Mouse (Mus musculus): ENCODE measurements at regions not wholly inside any gene's neighbourhood (a gene's known extent, or its start where the extent isn't known, plus 50 kb on each side); places are given as distances from the start of the nearest gene placed in this dataset.
A peak's percentile ranks its signal among the peaks of the same experiment; 100 is the strongest.

GRCm38 (mm10) chr6:117604834-117605233 is 236.1 kb upstream of the Zfp637 start:
- H3K4me2 ChIP-seq, result no peak overlapping the region
- DNase-seq (no peak), ATAC-seq (ENCODE audit: insufficient read depth) (no peak)
- no peaks in the 10 kb centered on the region; the same call in none of the 2 replicates for H3K4me1 ChIP-seq (ENCODE audit: insufficient read depth)
- no peak overlapping the region for H3K27ac ChIP-seq (ENCODE audit: low read depth)
- no peaks in the 10 kb centered on the region for H3K36me3 ChIP-seq (ENCODE audit: insufficient read depth)
- no peaks in the 10 kb centered on the region for H3K27me3 ChIP-seq (ENCODE audit: insufficient read depth, low read length)
- no peak overlapping the region for H3K4me3 ChIP-seq (ENCODE audit: low read depth, low read length)
- H3K9ac ChIP-seq, result no peak overlapping the region
- WGBS, result 34% methylated on average over 2 of the region's 2 CpGs
- no peak for TF ChIP-seq CTCF (IDR thresholded peaks at IDR 0.05; ENCODE audit: low read depth)
- no peaks in the 10 kb centered on the region for H3K9me3 ChIP-seq (ENCODE audit: low read depth, low read length)

GRCm38 (mm10) chr6:117605685-117606084 is 235.3 kb upstream of the Zfp637 start:
- WGBS, result 33% methylated on average over 4 of the region's 4 CpGs
- H3K4me2 ChIP-seq, result no peak overlapping the region
- ATAC-seq (ENCODE audit: insufficient read depth), result no peak
- H3K4me3 ChIP-seq (ENCODE audit: low read depth, low read length), result no peak overlapping the region
- no peak for TF ChIP-seq CTCF (IDR thresholded peaks at IDR 0.05; ENCODE audit: low read depth)
- no peaks in the 10 kb centered on the region; the same call in none of the 2 replicates for H3K4me1 ChIP-seq (ENCODE audit: insufficient read depth)
- no peaks in the 10 kb centered on the region for H3K36me3 ChIP-seq (ENCODE audit: insufficient read depth)
- no peak overlapping the region for H3K9ac ChIP-seq
- H3K27ac ChIP-seq (ENCODE audit: low read depth), result no peak overlapping the region
- H3K27me3 ChIP-seq (ENCODE audit: insufficient read depth, low read length), result no peaks in the 10 kb centered on the region
- no peaks in the 10 kb centered on the region for H3K9me3 ChIP-seq (ENCODE audit: low read depth, low read length)
- peak; percentile 3 for DNase-seq

- no peak overlapping the region for H3K4me2 ChIP-seq
- 78% methylated on average over 6 of the region's 6 CpGs for WGBS
- no peaks in the 10 kb centered on the region for H3K27me3 ChIP-seq (ENCODE audit: insufficient read depth, low read length)
- no peak overlapping the region for H3K9ac ChIP-seq
- no peak overlapping the region for H3K4me3 ChIP-seq (ENCODE audit: low read depth, low read length)
- DNase-seq, result no peak
- H3K36me3 ChIP-seq (ENCODE audit: insufficient read depth), result no peaks in the 10 kb centered on the region
- H3K9me3 ChIP-seq (ENCODE audit: low read depth, low read length), result no peaks in the 10 kb centered on the region
- no peaks in the 10 kb centered on the region; the same call in none of the 2 replicates for H3K4me1 ChIP-seq (ENCODE audit: insufficient read depth)
- H3K27ac ChIP-seq (ENCODE audit: low read depth), result no peak overlapping the region
- ATAC-seq (ENCODE audit: insufficient read depth), result no peak
- TF ChIP-seq CTCF (IDR thresholded peaks at IDR 0.05; ENCODE audit: low read depth), result no peak
Measured at GRCm38 (mm10) chr6:117606211-117606610, 234.8 kb upstream of the Zfp637 start.

- Histone ChIP-seq H3K27me3 (ENCODE audit: insufficient read depth, low read length) (no peaks in the 10 kb centered on the region), H3K4me2 (no peak overlapping the region), H3K36me3 (ENCODE audit: insufficient read depth) (no peaks in the 10 kb centered on the region), H3K4me1 (ENCODE audit: insufficient read depth) (no peaks in the 10 kb centered on the region; the same call in none of the 2 replicates), H3K4me3 (ENCODE audit: low read depth, low read length) (no peak overlapping the region), H3K27ac (ENCODE audit: low read depth) (no peak overlapping the region), H3K9me3 (ENCODE audit: low read depth, low read length) (no peaks in the 10 kb centered on the region), H3K9ac (no peak overlapping the region)
- WGBS, result 58% methylated on average over 5 of the region's 5 CpGs
- no peak for ATAC-seq (ENCODE audit: insufficient read depth)
- TF ChIP-seq CTCF (IDR thresholded peaks at IDR 0.05; ENCODE audit: low read depth), result no peak
- DNase-seq, result no peak
Measured at GRCm38 (mm10) chr6:117607023-117607422, 234.0 kb upstream of the Zfp637 start.

- peak; percentile 63; the same call in 1 of the 2 replicates for ATAC-seq (ENCODE audit: insufficient read depth)
Measured at GRCm38 (mm10) chr6:117609476-117610404, 231.2 kb upstream of the Zfp637 start.

GRCm38 (mm10) chr6:117611281-117611680 is 229.7 kb upstream of the Zfp637 start:
- ATAC-seq (ENCODE audit: insufficient read depth) (no peak), DNase-seq (no peak)
- Histone ChIP-seq H3K9ac (no peak overlapping the region), H3K36me3 (ENCODE audit: insufficient read depth) (no peaks in the 10 kb centered on the region), H3K27me3 (ENCODE audit: insufficient read depth, low read length) (no peaks in the 10 kb centered on the region), H3K9me3 (ENCODE audit: low read depth, low read length) (no peaks in the 10 kb centered on the region), H3K4me1 (ENCODE audit: insufficient read depth) (peaks cover 4% of the 10 kb centered on the region), H3K27ac (ENCODE audit: low read depth) (no peak overlapping the region), H3K4me2 (no peak overlapping the region), H3K4me3 (ENCODE audit: low read depth, low read length) (no peak overlapping the region)
- 79% methylated on average over 10 of the region's 10 CpGs for WGBS
- TF ChIP-seq CTCF (IDR thresholded peaks at IDR 0.05; ENCODE audit: low read depth), result no peak

More at GRCm38 (mm10) chr6:117609476-117610404, 231.2 kb upstream of the Zfp637 start:
- Histone ChIP-seq H3K27ac (ENCODE audit: low read depth) (no peak overlapping the region), H3K9ac (no peak overlapping the region), H3K4me1 (ENCODE audit: insufficient read depth) (peaks cover 4% of the 10 kb centered on the region), H3K4me3 (ENCODE audit: low read depth, low read length) (no peak overlapping the region), H3K4me2 (no peak overlapping the region), H3K36me3 (ENCODE audit: insufficient read depth) (no peaks in the 10 kb centered on the region), H3K27me3 (ENCODE audit: insufficient read depth, low read length) (no peaks in the 10 kb centered on the region), H3K9me3 (ENCODE audit: low read depth, low read length) (no peaks in the 10 kb centered on the region)
- no peak for TF ChIP-seq CTCF (IDR thresholded peaks at IDR 0.05; ENCODE audit: low read depth)
- DNase-seq, result peak; percentile 65
- WGBS, result 47% methylated on average over 11 of the region's 11 CpGs

- H3K9me3 ChIP-seq (ENCODE audit: low read depth, low read length), result no peaks in the 10 kb centered on the region
- no peak overlapping the region for H3K27ac ChIP-seq (ENCODE audit: low read depth)
- H3K4me1 ChIP-seq (ENCODE audit: insufficient read depth), result peaks cover 4% of the 10 kb centered on the region
- no peaks in the 10 kb centered on the region for H3K36me3 ChIP-seq (ENCODE audit: insufficient read depth)
- no peak for TF ChIP-seq CTCF (IDR thresholded peaks at IDR 0.05; ENCODE audit: low read depth)
- DNase-seq, result no peak
- H3K27me3 ChIP-seq (ENCODE audit: insufficient read depth, low read length), result no peaks in the 10 kb centered on the region
- H3K4me2 ChIP-seq, result no peak overlapping the region
- H3K9ac ChIP-seq, result no peak overlapping the region
- WGBS, result 91% methylated on average over 8 of the region's 8 CpGs
- ATAC-seq (ENCODE audit: insufficient read depth), result no peak
- H3K4me3 ChIP-seq (ENCODE audit: low read depth, low read length), result no peak overlapping the region
Measured at GRCm38 (mm10) chr6:117611965-117612364, 229.0 kb upstream of the Zfp637 start.
